Mouse (Mus musculus) stomach, postnatal 0 days (tissue): Measurements from ENCODE around the gene Lct. TPM values are rescaled to one million over a fixed set of nuclear protein-coding genes. Genes with fewer than 3 reads are reported as not detected.
A peak's percentile ranks its signal among the peaks of the same experiment; 100 is the strongest.

Source experiments
- ATAC-seq: fragments of 200-750 bp; cut with Nextera tagmentation; 2 replicates; pipeline ENCODE4 v1.8.0; 2017; ENCODE audit not compliant: low FRiP score, low TSS enrichment
- DNase-seq: peaks from one replicate; pipeline ENCODE4 v3.0.0-alpha.2; 2016; ENCODE audit warnings: low spot score
- H3K27ac ChIP-seq: fragments of 300-500 bp; sonication (generic); replicated peaks from 2 replicates; pipeline ENCODE4 v1.5.1; 2014; ENCODE audit warnings: mild to moderate bottlenecking, control low read depth
- H3K27me3 ChIP-seq: fragments of 300-500 bp; sonication (generic); 2 replicates; pipeline ENCODE4 v1.6.1; 2014; ENCODE audit warnings: low read length; ENCODE audit not compliant: control insufficient read depth, insufficient read depth
- H3K36me3 ChIP-seq: fragments of 300-500 bp; sonication (generic); 2 replicates; pipeline ENCODE4 v1.6.1; 2014; ENCODE audit warnings: low read length, mixed read lengths; ENCODE audit not compliant: control insufficient read depth, insufficient read depth
- H3K4me1 ChIP-seq: fragments of 300-500 bp; sonication (generic); replicated peaks from 2 replicates; pipeline ENCODE4 v1.6.1; 2014; ENCODE audit warnings: antibody characterized with exemption; ENCODE audit not compliant: control insufficient read depth, insufficient read depth
- H3K4me2 ChIP-seq: fragments of 300-500 bp; sonication (generic); replicated peaks from 2 replicates; pipeline ENCODE4 v1.6.1; 2014; ENCODE audit warnings: low read depth, mild to moderate bottlenecking, control low read depth, moderate library complexity
- H3K4me3 ChIP-seq: fragments of 300-500 bp; sonication (generic); 2 replicates; pipeline ENCODE4 v1.5.1; 2014; ENCODE audit warnings: low read depth, low read length, control low read depth
- H3K9ac ChIP-seq: fragments of 300-500 bp; sonication (generic); 2 replicates; pipeline ENCODE4 v1.6.1; 2014; ENCODE audit warnings: mild to moderate bottlenecking, low read length, control low read depth, mixed read lengths
- H3K9me3 ChIP-seq: fragments of 300-500 bp; sonication (generic); 2 replicates; pipeline ENCODE4 v1.6.1; 2016; ENCODE audit warnings: low read length; ENCODE audit not compliant: control insufficient read depth
- CTCF ChIP-seq: IDR thresholded peaks from 2 replicates; pipeline ENCODE4 v1.5.1; 2016; ENCODE audit warnings: antibody characterized with exemption, low read depth, mild to moderate bottlenecking, moderate library complexity
- EP300 ChIP-seq: optimal IDR thresholded peaks from 2 replicates; pipeline ENCODE3; 2016; ENCODE audit warnings: antibody characterized with exemption
- WGBS: fragments of 180-500 bp; shearing (Covaris S2); extraction: QIAGEN DNeasy Blood & Tissue Kit; methylation state at CpG from one replicate; pipeline ENCODE4 v1.1.7; 2014; 5-methylcytosine and 5-hydroxymethylcytosine counted together
- polyA plus RNA-seq: library from polyadenylated mRNA; unstranded; fragments of >200 nt; fragmentation: Nextera tagmentation; extraction: Ambion mirVana; gene quantifications from 2 replicates; pipeline ENCODE4 v1.2.1, GENCODE M21; 2015

The Lct gene
- polyA plus RNA-seq = 1.3 and 2.8 TPM in 2 replicates

DNA sequence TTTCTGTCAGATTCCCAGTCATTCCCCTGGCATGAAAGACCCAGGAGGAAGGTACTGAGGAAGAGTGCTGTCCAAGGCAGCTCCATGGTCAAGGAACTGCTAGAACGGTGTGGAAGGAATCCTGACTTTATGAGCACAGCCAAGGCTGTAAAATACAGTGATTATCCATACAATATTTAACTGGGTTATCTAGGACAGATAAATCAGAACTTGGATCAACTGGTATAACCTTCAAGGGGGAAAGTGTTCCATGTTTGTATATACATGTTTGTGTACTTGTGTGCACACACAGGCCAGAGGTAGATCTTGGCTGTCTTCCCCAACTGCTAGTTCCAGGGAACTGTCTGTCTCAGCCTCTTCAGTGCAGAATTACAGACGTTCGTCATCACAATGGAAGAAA is at the start of gene Lct:
Gene Lct (minus strand): TSS at position 101 of the 400 bp plus-strand sequence.
- DNase-seq = no peak
- WGBS = 81% methylated on average over 3 of the region's 3 CpGs
- H3K4me3 ChIP-seq = no peak within 1 kb of the TSS
- no peaks in the 10 kb centered on the region for H3K4me1 ChIP-seq
- no peak within 1 kb of the TSS for H3K27ac ChIP-seq
- H3K27me3 ChIP-seq = no peaks in the 10 kb centered on the region
- no peak within 1 kb of the TSS for H3K9ac ChIP-seq
- no peaks in the 10 kb centered on the region for H3K9me3 ChIP-seq
- ATAC-seq = no peak
- H3K36me3 ChIP-seq = peaks cover 8% of the 10 kb centered on the region; the same call in 1 of the 2 replicates
- no peak within 1 kb of the TSS for H3K4me2 ChIP-seq
- TF ChIP-seq CTCF (no peak), EP300 (no peak)

- H3K4me3 ChIP-seq = no peak overlapping the region
- no peak for DNase-seq
- TF ChIP-seq EP300 (no peak), CTCF (no peak)
- no peak overlapping the region for H3K9ac ChIP-seq
- no peak overlapping the region for H3K27ac ChIP-seq
- H3K36me3 ChIP-seq = peaks cover 6% of the 10 kb centered on the region; the same call in 1 of the 2 replicates
- no peaks in the 10 kb centered on the region for H3K4me1 ChIP-seq
- H3K9me3 ChIP-seq = no peaks in the 10 kb centered on the region
- no peaks in the 10 kb centered on the region for H3K27me3 ChIP-seq
- WGBS = 96% methylated on average over 4 of the region's 4 CpGs
- no peak overlapping the region for H3K4me2 ChIP-seq
- ATAC-seq = no peak
Measured at GRCm38 (mm10) chr1:128376841-128377240, 48.7 kb upstream of the Lct start.

- 74% methylated on average over 7 of the region's 7 CpGs for WGBS
- Histone ChIP-seq H3K4me1 (no peaks in the 10 kb centered on the region), H3K4me3 (no peak overlapping the region), H3K27ac (no peak overlapping the region), H3K4me2 (no peak overlapping the region), H3K9ac (no peak overlapping the region), H3K36me3 (peaks cover 3% of the 10 kb centered on the region; the same call in 1 of the 2 replicates), H3K27me3 (no peaks in the 10 kb centered on the region), H3K9me3 (no peaks in the 10 kb centered on the region)
- DNase-seq (no peak), ATAC-seq (no peak)
- TF ChIP-seq CTCF (peak; percentile 74), EP300 (no peak)
Measured at GRCm38 (mm10) chr1:128372143-128372860, 44.2 kb upstream of the Lct start.

GRCm38 (mm10) chr1:128368732-128369441 is 40.8 kb upstream of the Lct start:
- DNase-seq (peak; percentile 48), ATAC-seq (peak; percentile 68; the same call in 1 of the 2 replicates)
- no peaks in the 10 kb centered on the region for H3K4me1 ChIP-seq
- H3K4me2 ChIP-seq = no peak overlapping the region
- no peaks in the 10 kb centered on the region for H3K9me3 ChIP-seq
- no peak overlapping the region for H3K27ac ChIP-seq
- 59% methylated on average over 5 of the region's 5 CpGs for WGBS
- no peak for TF ChIP-seq EP300
- peak; percentile 85 for TF ChIP-seq CTCF
- H3K27me3 ChIP-seq = no peaks in the 10 kb centered on the region
- H3K9ac ChIP-seq = no peak overlapping the region
- no peak overlapping the region for H3K4me3 ChIP-seq
- H3K36me3 ChIP-seq = peaks cover 4% of the 10 kb centered on the region

DNA sequence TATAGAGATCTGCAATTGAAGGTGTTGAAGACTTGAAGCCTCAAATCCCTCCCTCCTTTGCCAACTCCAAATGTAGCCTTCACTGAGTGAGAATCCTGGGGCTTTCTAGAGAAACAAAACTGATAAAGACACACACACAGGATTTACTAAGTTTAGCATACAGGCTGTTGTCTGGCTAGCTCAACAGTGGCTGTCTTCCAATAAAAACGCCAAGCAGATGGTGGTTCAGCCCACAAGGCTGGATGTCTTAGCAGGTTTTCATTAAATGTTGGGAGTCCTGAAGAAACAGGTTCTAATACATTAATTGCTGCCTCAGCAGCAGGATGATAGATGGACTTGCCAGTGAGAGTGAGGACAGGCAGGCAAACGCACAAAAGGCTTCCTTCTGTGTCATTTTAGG is 32.5 kb upstream of the Lct start:
- H3K9ac ChIP-seq = no peak overlapping the region
- no peak overlapping the region for H3K4me2 ChIP-seq
- TF ChIP-seq CTCF = no peak
- no peak for TF ChIP-seq EP300
- H3K27ac ChIP-seq = no peak overlapping the region
- WGBS = 55% methylated on average over 2 of the region's 2 CpGs
- peaks cover 9% of the 10 kb centered on the region for H3K36me3 ChIP-seq
- no peaks in the 10 kb centered on the region for H3K27me3 ChIP-seq
- H3K4me1 ChIP-seq = peaks cover 2% of the 10 kb centered on the region; the same call in 1 of the 2 replicates
- ATAC-seq = no peak
- H3K4me3 ChIP-seq = no peak overlapping the region
- H3K9me3 ChIP-seq = no peaks in the 10 kb centered on the region
- DNase-seq = no peak
